ENCODE assay signal across 17 mouse cellular contexts in genomic region chr15:59171120-59171519, GRCm38 (mm10).
DNase-seq lines count a peak whose midpoint lies in the region; ATAC-seq and TF ChIP-seq lines count a peak whose summit lies in the region.
"Had no signal": no experiment of that assay in that cellular context is flagged by ENCODE, and none has a peak within 500 bp of the region (broad histone marks: within the 10 kb centered on the region; RNA-seq: fewer than 3 reads in every experiment).

No protein-coding gene starts in this region.

- peaks cover 5% of the 10 kb centered on the region; the same call in 1 of the 2 replicates for H3K9me3 ChIP-seq in kidney, embryonic 16.5 days (ENCODE audit: low read length)
- peaks cover 5% of the 10 kb centered on the region; the same call in 1 of the 2 replicates for H3K9me3 ChIP-seq in heart, postnatal 0 days (replicated peaks; ENCODE audit: control insufficient read depth, low read length)
- H3K9me3 ChIP-seq: embryonic facial prominence, embryonic 12.5 days; midbrain, embryonic 12.5 days had no signal

- H3K4me3 ChIP-seq in kidney, embryonic 16.5 days (ENCODE audit: low read length): no peak overlapping the region
- no peak overlapping the region for H3K4me3 ChIP-seq in heart, postnatal 0 days (ENCODE audit: low read depth, low read length)
- H3K4me3 ChIP-seq: embryonic facial prominence, embryonic 12.5 days; midbrain, embryonic 12.5 days had no signal

- peak; percentile 65 to 67 for DNase-seq in adrenal gland, adult (ENCODE audit: inconsistent age in 2 of 2, low spot score in 1 of 2)
- DNase-seq in adrenal gland, adult 18-20 months (ENCODE audit: low spot score in 2 of 2): no peak
- peak; percentile 36 for DNase-seq in kidney, adult 9 months
- DNase-seq in adipocyte (ENCODE audit: low spot score): peak; percentile 16
- DNase-seq in heart, postnatal 0 days (ENCODE audit: low spot score): peak; percentile 70
- no peak for DNase-seq in layer of hippocampus, adult 8-10 months (ENCODE audit: low spot score in 2 of 2)
- DNase-seq in thymus, postnatal 10 days (ENCODE audit: low spot score in 2 of 2): no peak
- DNase-seq: cerebellum, postnatal 10 days; layer of hippocampus, adult 9-11 months; liver; lung, postnatal 10 days; thymus, postnatal 14 days had no signal

- H3K36me3 ChIP-seq in kidney, embryonic 16.5 days (ENCODE audit: insufficient read depth, low read length): no peaks in the 10 kb centered on the region
- no peaks in the 10 kb centered on the region for H3K36me3 ChIP-seq in heart, postnatal 0 days (replicated peaks; ENCODE audit: control insufficient read depth, insufficient read depth, low read length)
- H3K36me3 ChIP-seq: embryonic facial prominence, embryonic 12.5 days; midbrain, embryonic 12.5 days had no signal

- no peak overlapping the region for H3K4me2 ChIP-seq in kidney, embryonic 16.5 days (replicated peaks; ENCODE audit: low read depth, low read length)
- H3K4me2 ChIP-seq in heart, postnatal 0 days (ENCODE audit: low read depth, low read length): no peak overlapping the region
- H3K4me2 ChIP-seq: embryonic facial prominence, embryonic 12.5 days; midbrain, embryonic 12.5 days had no signal

- H3K4me1 ChIP-seq in kidney, embryonic 16.5 days (ENCODE audit: insufficient read depth, low read length): peaks cover 10% of the 10 kb centered on the region; the same call in 1 of the 2 replicates
- H3K4me1 ChIP-seq in heart, postnatal 0 days (ENCODE audit: control insufficient read depth, insufficient read depth): peaks cover 32% of the 10 kb centered on the region
- H3K4me1 ChIP-seq: embryonic facial prominence, embryonic 12.5 days had no signal

- no peak for TF ChIP-seq CTCF in heart, postnatal 0 days (IDR thresholded peaks at IDR 0.05; ENCODE audit: low read depth)

- no peak overlapping the region for H3K9ac ChIP-seq in kidney, embryonic 16.5 days (replicated peaks; ENCODE audit: low read length)
- H3K9ac ChIP-seq in heart, postnatal 0 days (replicated peaks; ENCODE audit: low read depth, low read length): no peak overlapping the region
- H3K9ac ChIP-seq: embryonic facial prominence, embryonic 12.5 days; midbrain, embryonic 12.5 days had no signal

- H3K27me3 ChIP-seq in kidney, embryonic 16.5 days (ENCODE audit: insufficient read depth, low read length): no peaks in the 10 kb centered on the region
- H3K27me3 ChIP-seq in heart, postnatal 0 days (ENCODE audit: control insufficient read depth, insufficient read depth, low read length): no peaks in the 10 kb centered on the region
- H3K27me3 ChIP-seq: CH12.LX; embryonic facial prominence, embryonic 12.5 days; midbrain, embryonic 12.5 days had no signal

- no peak overlapping the region for H3K27ac ChIP-seq in kidney, embryonic 16.5 days (ENCODE audit: low read length)
- peak overlapping the region; percentile 67 for H3K27ac ChIP-seq in heart, postnatal 0 days (ENCODE audit: low read depth)
- H3K27ac ChIP-seq: embryonic facial prominence, embryonic 12.5 days; midbrain, embryonic 12.5 days had no signal

- ATAC-seq in kidney, embryonic 16.5 days (ENCODE audit: low FRiP score, low TSS enrichment): no peak; the same call in 1 of the 2 replicates
- peak; percentile 52; the same call in 1 of the 2 replicates for ATAC-seq in heart, postnatal 0 days (ENCODE audit: insufficient read depth, low read depth)
- ATAC-seq: activated CD4-positive, CD25-positive, alpha-beta regulatory T cell, adult 4 months had no signal

- WGBS in kidney, embryonic 16.5 days: 18% methylated on average over 6 of the region's 6 CpGs
- WGBS in heart, postnatal 0 days: 8% methylated on average over 6 of the region's 6 CpGs

- TF ChIP-seq EP300 in heart, postnatal 0 days (IDR thresholded peaks at IDR 0.05; ENCODE audit: low read depth): no peak

Comparison
In these comparisons a context has a peak if more than half of its experiments do, and no peak if none do; other contexts are left out.
1. DNase-seq: peak in adrenal gland, adult (2 of 2), kidney, adult 9 months (single experiment), adipocyte (single experiment) and heart, postnatal 0 days (single experiment); none in adrenal gland, adult 18-20 months (0 of 2), layer of hippocampus, adult 8-10 months (0 of 2) and thymus, postnatal 10 days (0 of 2).